Comparison of ENCODE assay signal across 19 mouse cellular contexts in genomic region chr3:152990787-152991186, GRCm38 (mm10). TPM values are rescaled to one million over a fixed set of nuclear protein-coding genes. Genes with fewer than 3 reads are reported as not detected.
"Had no signal": no experiment of that assay in that cellular context is flagged by ENCODE, and none has a peak within 500 bp of the region (broad histone marks: within the 10 kb centered on the region; RNA-seq: fewer than 3 reads in every experiment).

No protein-coding gene starts in this region.

- H3K4me3 ChIP-seq: midbrain, embryonic 10.5 days; midbrain, embryonic 13.5 days; midbrain, embryonic 15.5 days; myocyte; neural tube, embryonic 13.5 days; neural tube, embryonic 15.5 days had no signal

- DNase-seq: lung, adult 18-20 months; lung, embryonic 14.5 days; lung, postnatal 10 days; lung, postnatal 4 days; retina, postnatal 1 day; right cerebral cortex, adult 18-20 months; right cerebral cortex, postnatal 25 days; right cerebral cortex, postnatal 4 days; spleen, adult 18-20 months; thymus, adult 18-20 months; thymus, postnatal 14 days; thymus, postnatal 36 days had no signal

- H3K27me3 ChIP-seq: midbrain, embryonic 13.5 days; midbrain, embryonic 15.5 days; neural tube, embryonic 13.5 days; neural tube, embryonic 15.5 days had no signal

- H3K27ac ChIP-seq: midbrain, embryonic 10.5 days; midbrain, embryonic 13.5 days; midbrain, embryonic 15.5 days; neural tube, embryonic 13.5 days; neural tube, embryonic 15.5 days had no signal

- H3K4me1 ChIP-seq: midbrain, embryonic 10.5 days; midbrain, embryonic 13.5 days; midbrain, embryonic 15.5 days; neural tube, embryonic 13.5 days; neural tube, embryonic 15.5 days had no signal

- ATAC-seq: midbrain, embryonic 13.5 days; midbrain, embryonic 15.5 days had no signal

- H3K9me3 ChIP-seq: midbrain, embryonic 10.5 days; midbrain, embryonic 13.5 days; midbrain, embryonic 15.5 days; neural tube, embryonic 13.5 days; neural tube, embryonic 15.5 days had no signal

- H3K36me3 ChIP-seq: midbrain, embryonic 10.5 days; midbrain, embryonic 13.5 days; midbrain, embryonic 15.5 days; neural tube, embryonic 13.5 days; neural tube, embryonic 15.5 days had no signal

- H3K9ac ChIP-seq: lung, embryonic 14.5 days; midbrain, embryonic 13.5 days; midbrain, embryonic 15.5 days; neural tube, embryonic 13.5 days; neural tube, embryonic 15.5 days had no signal

- H3K4me2 ChIP-seq: lung, embryonic 14.5 days; midbrain, embryonic 13.5 days; midbrain, embryonic 15.5 days; neural tube, embryonic 13.5 days; neural tube, embryonic 15.5 days had no signal

RNA-seq across cellular contexts. Expression of gene St6galnac5, which starts 8.7 kb away (rescaled TPM):
- total RNA-seq: megakaryocyte-erythroid progenitor cell, adult 5-6 weeks had no signal
- polyA plus RNA-seq: myocyte had no signal
